Mouse (Mus musculus): ENCODE measurements at regions not wholly inside any gene's neighbourhood (a gene's known extent, or its start where the extent isn't known, plus 50 kb on each side); places are given as distances from the start of the nearest gene placed in this dataset.

DNA sequence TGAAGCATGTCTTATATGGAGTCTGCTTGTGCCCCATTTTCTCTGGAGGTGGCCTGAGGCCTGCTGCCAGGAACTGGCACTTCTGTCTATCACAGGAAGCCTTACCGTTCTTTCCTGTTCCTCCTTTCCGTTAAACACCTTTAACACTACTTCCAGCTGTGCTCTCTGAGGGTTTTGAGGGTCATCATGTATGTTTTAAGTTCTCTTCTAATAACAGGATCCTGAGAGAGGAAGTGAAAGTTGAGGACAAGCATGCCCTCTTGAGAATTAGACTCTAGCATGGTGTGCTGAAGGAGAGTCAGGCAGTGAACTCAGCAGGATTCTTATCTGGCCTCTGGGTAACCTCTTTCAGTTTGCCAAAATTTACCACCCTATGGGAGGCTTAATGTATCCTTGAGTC is 418.0 kb upstream of the 9430069I07Rik start:
- DNase-seq (ENCODE audit: low spot score), result no peak

DNA sequence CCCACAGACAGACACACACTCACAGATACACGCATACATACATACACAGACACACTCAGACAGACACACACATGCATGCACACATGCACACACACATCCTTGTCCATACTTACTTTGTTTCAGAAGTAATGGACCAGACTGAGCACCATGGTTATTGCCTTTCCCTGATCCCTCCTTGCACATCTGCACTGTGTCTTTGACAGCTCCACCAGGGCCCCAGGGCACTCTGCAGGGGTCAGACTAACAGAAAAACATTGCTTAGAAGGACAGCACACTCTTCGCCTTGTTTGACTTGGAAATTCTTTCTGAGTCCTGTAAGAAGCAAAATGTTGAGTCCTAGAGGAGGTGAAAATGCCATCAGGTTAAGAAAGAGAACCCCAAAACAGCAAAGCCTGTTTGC is 394.1 kb upstream of the 9430069I07Rik start:
- DNase-seq (ENCODE audit: low spot score), result no peak

DNA sequence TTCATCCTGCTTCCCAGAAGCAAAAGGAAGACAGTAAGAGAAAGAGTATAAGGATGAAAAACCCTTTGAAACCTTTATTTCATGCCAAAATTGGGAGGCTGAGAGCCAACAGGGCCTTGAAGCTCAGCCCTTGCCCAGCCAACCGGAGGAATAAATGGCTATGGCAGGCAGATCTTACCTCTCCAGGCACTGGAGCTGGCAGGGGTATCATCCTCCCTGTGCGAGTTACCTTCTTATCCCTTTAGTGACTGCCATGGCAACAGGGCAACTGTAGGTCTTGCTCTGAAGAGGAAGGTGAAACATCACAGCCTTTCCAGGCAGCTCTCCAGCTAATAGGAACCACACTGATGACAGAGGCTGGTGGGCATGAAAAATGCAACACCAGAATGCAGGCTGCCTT is 393.3 kb upstream of the 9430069I07Rik start:
- no peak for DNase-seq (ENCODE audit: low spot score)

DNA sequence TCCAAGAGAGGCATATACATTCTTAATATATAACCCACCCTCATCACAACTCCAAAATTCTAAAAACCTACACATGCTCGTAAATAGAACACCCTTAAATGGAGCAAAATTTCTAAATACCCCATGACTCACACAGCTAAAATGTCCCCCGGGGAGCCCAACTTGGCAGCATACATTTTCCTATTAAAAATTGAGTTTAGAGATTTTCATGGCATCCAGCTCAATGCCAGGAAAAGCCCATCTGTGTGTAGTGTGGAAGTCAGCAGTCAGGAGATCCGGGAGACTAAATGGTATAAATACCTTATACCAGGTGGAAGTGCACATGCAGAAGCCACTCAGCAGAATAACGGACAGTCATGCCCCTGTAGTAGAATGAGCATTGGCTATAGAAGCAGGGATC is 389.4 kb upstream of the 9430069I07Rik start:
- no peak for DNase-seq (ENCODE audit: low spot score)

DNA sequence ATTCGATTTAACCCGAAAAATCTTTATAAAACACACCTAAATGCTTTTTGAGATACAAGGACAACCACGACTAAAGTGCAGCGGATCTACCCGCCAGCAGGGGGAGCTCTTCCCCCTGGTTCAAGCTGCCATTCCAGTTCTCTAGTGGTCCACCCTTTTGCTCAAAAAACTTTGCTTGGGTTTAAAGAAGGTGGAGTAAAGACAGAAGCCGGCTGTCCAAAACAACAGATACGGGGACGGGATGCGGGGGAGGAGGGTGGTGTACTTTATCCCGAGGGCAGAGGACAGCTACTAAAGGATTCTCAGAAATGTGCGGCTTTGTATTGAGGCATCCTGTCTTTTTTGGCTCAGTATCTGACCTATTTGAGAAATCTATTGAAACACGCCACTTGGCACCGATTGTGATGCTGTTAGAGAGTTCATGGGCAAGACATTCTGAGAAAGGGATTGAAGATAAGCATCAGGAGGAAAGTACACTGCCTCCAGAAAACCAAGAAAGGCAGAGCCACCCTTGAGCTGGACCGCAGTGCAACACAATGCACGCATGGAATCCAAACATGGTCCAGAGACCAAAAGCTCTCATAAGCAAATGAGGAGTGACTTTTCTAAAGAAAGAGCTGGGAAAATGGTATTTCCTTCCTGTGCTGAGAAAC is 385.6 kb upstream of the 9430069I07Rik start:
- peak; percentile 51 for DNase-seq (ENCODE audit: low spot score)

DNA sequence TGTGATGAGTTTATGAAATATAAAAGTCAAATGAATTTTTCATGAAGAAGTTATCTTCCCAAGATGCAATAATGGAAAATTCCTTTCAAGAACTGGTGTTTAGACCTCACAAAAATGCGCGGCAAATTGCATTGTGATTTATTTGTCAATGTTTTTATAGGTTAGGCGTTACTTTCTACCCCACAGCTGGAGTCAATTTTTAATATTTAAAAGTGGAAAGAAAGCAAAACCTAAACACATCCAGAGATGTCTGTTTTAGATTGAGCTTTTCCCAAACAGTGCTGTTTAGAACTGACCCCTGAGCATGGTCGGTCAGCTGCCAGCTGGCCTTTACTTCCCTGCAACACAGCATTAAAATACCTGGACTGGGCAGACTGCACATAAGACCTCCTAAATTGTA is 383.8 kb upstream of the 9430069I07Rik start:
- no peak for DNase-seq (ENCODE audit: low spot score)

All from ovary, postnatal 36 days (tissue).